Mouse (Mus musculus) spleen, adult 2 months (tissue): ENCODE results near the gene Lyzl4. TPM values are rescaled to one million over a fixed set of nuclear protein-coding genes. Genes with fewer than 3 reads are reported as not detected.

Experiments used
- DNase-seq, 2 experiments: peaks; one replicate each; pipeline versions ENCODE4 v3.0.0 to v3.0.0-alpha.2; 2012 to 2021; ENCODE audit warnings: low spot score in 2 of 2, low read depth in 1 of 2
- H3K27ac ChIP-seq: fragments of 200-500 bp; 2 replicates; pipeline ENCODE4 v1.5.1; 2012; ENCODE audit warnings: low read length, inconsistent platforms; ENCODE audit not compliant: insufficient read depth
- H3K27me3 ChIP-seq: fragments of 200-500 bp; 2 replicates; pipeline ENCODE4 v1.6.1; 2012; ENCODE audit warnings: mild to moderate bottlenecking, moderate library complexity, low read length, inconsistent platforms; ENCODE audit not compliant: control insufficient read depth, insufficient read depth
- H3K36me3 ChIP-seq: fragments of 200-500 bp; 2 replicates; pipeline ENCODE4 v1.6.1; 2012; ENCODE audit warnings: mild to moderate bottlenecking, low read length, inconsistent platforms; ENCODE audit not compliant: control insufficient read depth, insufficient read depth
- H3K4me1 ChIP-seq: fragments of 200-500 bp; 2 replicates; pipeline ENCODE4 v1.6.1; 2011; ENCODE audit warnings: inconsistent platforms; ENCODE audit not compliant: control insufficient read depth, insufficient read depth, insufficient read length
- H3K4me3 ChIP-seq: fragments of 200-500 bp; 2 replicates; pipeline ENCODE4 v1.5.1; 2011; ENCODE audit warnings: mild to moderate bottlenecking, inconsistent platforms; ENCODE audit not compliant: insufficient read depth, insufficient read length; ENCODE audit errors: extremely low read depth
- CTCF ChIP-seq: fragments of 200-500 bp; IDR thresholded peaks from 2 replicates; pipeline ENCODE4 v1.5.1; 2011; ENCODE audit warnings: mild to moderate bottlenecking, inconsistent platforms; ENCODE audit not compliant: insufficient read depth, insufficient read length, insufficient replicate concordance; ENCODE audit errors: extremely low read depth
- POLR2A ChIP-seq: fragments of 200-500 bp; IDR thresholded peaks from 2 replicates; pipeline ENCODE4 v1.6.1; 2011; ENCODE audit warnings: low read depth, low read length, inconsistent platforms
- WGBS: fragments of 180-500 bp; shearing (Covaris S2); methylation state at CpG from one replicate; pipeline ENCODE4 v1.1.7; 2018; 5-methylcytosine and 5-hydroxymethylcytosine counted together
- polyA plus RNA-seq: library from polyadenylated mRNA; depleted of rRNA; stranded (reverse); fragments of >200 nt; gene quantifications from 2 replicates; pipeline ENCODE4 v1.2.3, GENCODE M21; 2012; rRNA removed

Gene Lyzl4
- polyA plus RNA-seq = 0.11 TPM in 1 of 2 replicates, not detected in the other

GRCm38 (mm10) chr9:121642001-121642400 lies at the start of gene Lyzl4:
Lyzl4 (minus strand) TSS chr9:121642096.
- Histone ChIP-seq H3K4me1 (peaks cover 5% of the 10 kb centered on the region), H3K27ac (peak within 1 kb of the TSS; percentile 48), H3K27me3 (peaks cover 13% of the 10 kb centered on the region), H3K36me3 (no peaks in the 10 kb centered on the region), H3K4me3 (peak within 1 kb of the TSS; percentile 58)
- DNase-seq = peak in 1 of 2 experiments; percentile 64
- under 1% methylated on average over 26 of the region's 26 CpGs for WGBS
- peak; percentile 25; the same call in 1 of the 2 replicates for TF ChIP-seq CTCF
- no peak for TF ChIP-seq POLR2A

GRCm38 (mm10) chr9:121690734-121691133 lies 48.8 kb upstream of the Lyzl4 start:
- DNase-seq = no peak
- WGBS = 87% methylated on average over 7 of the region's 7 CpGs
- Histone ChIP-seq H3K4me3 (no peak overlapping the region), H3K36me3 (peaks cover 4% of the 10 kb centered on the region), H3K27me3 (no peaks in the 10 kb centered on the region), H3K4me1 (no peaks in the 10 kb centered on the region; the same call in 1 of the 2 replicates), H3K27ac (no peak overlapping the region)
- TF ChIP-seq POLR2A (no peak), CTCF (no peak)

- 82% methylated on average over 15 of the region's 15 CpGs for WGBS
- TF ChIP-seq POLR2A (no peak), CTCF (no peak)
- no peaks in the 10 kb centered on the region; the same call in 1 of the 2 replicates for H3K4me1 ChIP-seq
- DNase-seq = no peak
- no peaks in the 10 kb centered on the region for H3K27me3 ChIP-seq
- H3K27ac ChIP-seq = no peak overlapping the region
- H3K36me3 ChIP-seq = peaks cover 4% of the 10 kb centered on the region
- H3K4me3 ChIP-seq = no peak overlapping the region
Measured at GRCm38 (mm10) chr9:121690200-121690651, 48.3 kb upstream of the Lyzl4 start.

GRCm38 (mm10) chr9:121684702-121685101 lies 42.8 kb upstream of the Lyzl4 start:
- TF ChIP-seq POLR2A (no peak), CTCF (no peak)
- peaks cover 3% of the 10 kb centered on the region for H3K36me3 ChIP-seq
- 91% methylated on average over 7 of the region's 7 CpGs for WGBS
- no peak overlapping the region for H3K27ac ChIP-seq
- H3K27me3 ChIP-seq = no peaks in the 10 kb centered on the region
- H3K4me1 ChIP-seq = peaks cover 12% of the 10 kb centered on the region; the same call in 1 of the 2 replicates
- H3K4me3 ChIP-seq = no peak overlapping the region
- DNase-seq = no peak

GRCm38 (mm10) chr9:121682037-121682680 lies 40.3 kb upstream of the Lyzl4 start:
- Histone ChIP-seq H3K4me3 (no peak overlapping the region), H3K36me3 (peaks cover 2% of the 10 kb centered on the region; the same call in 1 of the 2 replicates), H3K4me1 (peaks cover 28% of the 10 kb centered on the region; the same call in 1 of the 2 replicates), H3K27ac (peak overlapping the region; percentile 72), H3K27me3 (no peaks in the 10 kb centered on the region)
- no peak for TF ChIP-seq CTCF
- TF ChIP-seq POLR2A = no peak
- no peak for DNase-seq
- WGBS = 24% methylated on average over 18 of the region's 18 CpGs

GRCm38 (mm10) chr9:121681191-121681590 lies 39.3 kb upstream of the Lyzl4 start:
- H3K27me3 ChIP-seq = no peaks in the 10 kb centered on the region
- peaks cover 2% of the 10 kb centered on the region; the same call in 1 of the 2 replicates for H3K36me3 ChIP-seq
- WGBS = 62% methylated on average over 8 of the region's 8 CpGs
- H3K27ac ChIP-seq = peak overlapping the region; percentile 26
- TF ChIP-seq POLR2A = no peak
- no peak for TF ChIP-seq CTCF
- H3K4me3 ChIP-seq = no peak overlapping the region
- H3K4me1 ChIP-seq = peaks cover 37% of the 10 kb centered on the region; the same call in 1 of the 2 replicates
- DNase-seq = no peak

GRCm38 (mm10) chr9:121679549-121679948 lies 37.7 kb upstream of the Lyzl4 start:
- no peak overlapping the region for H3K4me3 ChIP-seq
- TF ChIP-seq POLR2A (no peak), CTCF (peak; percentile 75; the same call in 1 of the 2 replicates)
- no peak overlapping the region for H3K27ac ChIP-seq
- no peaks in the 10 kb centered on the region for H3K27me3 ChIP-seq
- WGBS = 25% methylated on average over 6 of the region's 6 CpGs
- DNase-seq = peak in 1 of 2 experiments; percentile 40
- peaks cover 41% of the 10 kb centered on the region; the same call in 1 of the 2 replicates for H3K4me1 ChIP-seq
- peaks cover under 1% of the 10 kb centered on the region; the same call in 1 of the 2 replicates for H3K36me3 ChIP-seq
